Mouse (Mus musculus) liver, embryonic 11.5 days (tissue): Measurements from ENCODE around the gene Fam217a. TPM values are rescaled to one million over a fixed set of nuclear protein-coding genes. Genes with fewer than 3 reads are reported as not detected.
A peak's percentile ranks its signal among the peaks of the same experiment; 100 is the strongest.
"Not testable (repeated sequence)": the region's sequence is repeated elsewhere in the genome, so short reads cannot be mapped to it uniquely, and the experiment has no call there.

Source experiments
- ATAC-seq: fragments of 200-750 bp; cut with Nextera tagmentation; replicated peaks from 2 replicates; pipeline ENCODE4 v1.8.0; 2017; ENCODE audit warnings: moderate number of reproducible peaks, mild to moderate bottlenecking, moderate TSS enrichment, moderate library complexity; ENCODE audit not compliant: low FRiP score
- DNase-seq: peaks from one replicate; pipeline ENCODE4 v3.0.0-alpha.2; 2017; ENCODE audit warnings: low spot score
- H3K27ac ChIP-seq: fragments of 300-500 bp; sonication (generic); 2 replicates; pipeline ENCODE4 v1.5.1; 2014; ENCODE audit warnings: mild to moderate bottlenecking, low read depth, low read length, control low read depth
- H3K27me3 ChIP-seq: fragments of 300-500 bp; sonication (generic); replicated peaks from 2 replicates; pipeline ENCODE4 v1.6.1; 2014; ENCODE audit warnings: low read length, mixed read lengths; ENCODE audit not compliant: control insufficient read depth, insufficient read depth
- H3K36me3 ChIP-seq: fragments of 300-500 bp; sonication (generic); 2 replicates; pipeline ENCODE4 v1.6.1; 2014; ENCODE audit warnings: mild to moderate bottlenecking, low read length, moderate library complexity, mixed read lengths; ENCODE audit not compliant: control insufficient read depth, insufficient read depth
- H3K4me1 ChIP-seq: fragments of 300-500 bp; sonication (generic); replicated peaks from 2 replicates; pipeline ENCODE4 v1.6.1; 2014; ENCODE audit warnings: low read length, mixed read lengths; ENCODE audit not compliant: control insufficient read depth, insufficient read depth
- H3K4me2 ChIP-seq: fragments of 300-500 bp; sonication (generic); 2 replicates; pipeline ENCODE4 v1.6.1; 2014; ENCODE audit warnings: mild to moderate bottlenecking, control low read depth, moderate library complexity
- H3K4me3 ChIP-seq: fragments of 300-500 bp; sonication (generic); 2 replicates; pipeline ENCODE4 v1.5.1; 2014; ENCODE audit warnings: low read depth, low read length, control low read depth
- H3K9ac ChIP-seq: fragments of 300-500 bp; sonication (generic); 2 replicates; pipeline ENCODE4 v1.6.1; 2014; ENCODE audit warnings: low read depth, low read length, control low read depth
- H3K9me3 ChIP-seq: fragments of 300-500 bp; sonication (generic); 2 replicates; pipeline ENCODE4 v1.6.1; 2016; ENCODE audit warnings: low read length, inconsistent platforms, mixed read lengths; ENCODE audit not compliant: control insufficient read depth
- WGBS: fragments of 180-500 bp; shearing (Covaris S2); extraction: QIAGEN DNeasy Blood & Tissue Kit; methylation state at CpG from one replicate; pipeline ENCODE4 v1.1.7; 2014; 5-methylcytosine and 5-hydroxymethylcytosine counted together
- polyA plus RNA-seq: library from polyadenylated mRNA; unstranded; fragments of >200 nt; fragmentation: Nextera tagmentation; extraction: Ambion mirVana; gene quantifications from 2 replicates; pipeline ENCODE4 v1.2.1, GENCODE M21; 2014

Gene Fam217a
- polyA plus RNA-seq, 1 experiment from 2014 or later, result 1.1 TPM

DNA sequence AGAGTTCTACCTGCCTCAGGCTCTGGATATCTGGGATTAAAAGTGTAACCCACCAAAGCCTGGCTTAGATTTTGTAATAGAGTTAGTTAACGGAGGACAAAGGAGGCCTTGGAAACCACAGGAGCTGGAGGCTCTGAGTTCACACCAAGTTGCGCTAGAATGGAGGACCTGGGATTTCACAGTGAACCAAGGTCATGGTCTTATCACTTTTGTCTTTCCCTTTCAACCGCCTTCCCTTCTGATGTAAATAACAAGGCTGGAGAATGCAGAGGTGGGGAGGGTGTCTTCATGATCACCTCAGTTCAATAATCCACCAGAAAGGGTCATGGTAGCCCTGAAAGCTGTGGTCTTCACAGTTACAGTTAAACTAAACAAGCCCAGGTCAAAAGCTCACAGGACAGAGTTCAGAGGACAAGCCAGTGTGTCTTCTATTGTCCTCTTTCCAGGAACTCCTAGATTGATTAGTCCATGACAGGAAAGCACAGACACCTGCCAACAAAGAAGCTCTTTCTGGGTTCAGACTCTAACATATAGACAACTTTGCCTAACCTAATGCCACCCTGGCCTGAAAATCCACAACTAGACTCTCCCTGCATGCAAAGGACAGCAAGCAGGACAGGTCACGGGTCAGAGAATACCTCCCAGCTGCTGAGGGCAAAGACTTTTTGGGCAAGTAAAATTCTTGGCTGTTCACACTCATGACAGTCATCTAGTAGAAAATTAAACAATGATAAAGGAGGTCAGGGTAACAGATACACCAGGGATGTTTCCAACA lies 37.1 kb upstream of the Fam217a start:
- 68% methylated on average over 4 of the region's 4 CpGs for WGBS
- DNase-seq, result peak; percentile 18
- no peak for ATAC-seq

DNA sequence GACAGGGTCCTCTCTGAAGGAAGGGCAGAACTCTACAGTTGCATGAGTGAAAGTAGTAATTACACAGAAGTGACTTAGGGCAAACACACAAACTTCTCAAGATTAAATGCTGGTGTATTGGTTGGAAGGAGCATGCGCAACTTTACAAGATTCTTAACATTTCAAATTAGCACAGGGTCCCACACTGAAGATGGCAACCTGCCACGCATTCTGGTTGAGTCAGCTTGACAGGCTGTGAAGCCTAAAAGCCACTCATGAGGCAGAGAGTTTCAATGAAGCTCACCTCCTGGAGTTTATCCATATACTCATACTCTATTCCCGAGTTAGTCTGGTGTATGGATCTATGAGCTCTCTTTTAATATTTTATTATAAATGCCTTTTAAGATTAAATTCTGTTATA lies 34.0 kb upstream of the Fam217a start:
- not testable (repeated sequence) for H3K27me3 ChIP-seq, H3K9me3 ChIP-seq, H3K4me2 ChIP-seq, H3K36me3 ChIP-seq, H3K27ac ChIP-seq, DNase-seq, H3K9ac ChIP-seq, H3K4me1 ChIP-seq, ATAC-seq, H3K4me3 ChIP-seq
- 81% methylated on average over 3 of the region's 3 CpGs for WGBS

More for the DNA sequence above, 37.1 kb upstream of the Fam217a start:
- peaks cover 3% of the 10 kb centered on the region for H3K4me1 ChIP-seq
- H3K27me3 ChIP-seq, result peaks cover 22% of the 10 kb centered on the region
- no peak overlapping the region for H3K4me3 ChIP-seq
- H3K9ac ChIP-seq, result no peak overlapping the region
- H3K27ac ChIP-seq, result no peak overlapping the region
- no peaks in the 10 kb centered on the region for H3K36me3 ChIP-seq
- no peaks in the 10 kb centered on the region for H3K9me3 ChIP-seq
- H3K4me2 ChIP-seq, result no peak overlapping the region

DNA sequence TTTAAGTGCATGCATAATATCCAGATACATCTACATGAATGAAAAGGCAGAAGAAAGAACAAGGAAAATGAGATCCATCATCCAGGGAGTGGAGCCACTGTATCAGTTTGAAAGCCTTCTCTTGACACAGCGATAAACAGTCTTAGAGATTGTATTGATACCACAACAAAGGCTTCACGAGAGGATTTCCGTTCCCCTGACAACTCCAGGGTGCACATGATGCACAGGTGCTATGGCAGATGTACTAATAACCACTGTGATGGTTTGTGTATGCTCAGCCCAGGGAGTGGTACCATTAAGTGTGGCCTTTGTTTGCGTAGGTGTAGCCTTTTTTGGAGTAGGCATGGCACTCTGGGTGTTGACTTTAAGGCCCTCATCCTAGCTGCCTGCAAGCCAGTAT lies 32.8 kb upstream of the Fam217a start:
- Histone ChIP-seq H3K27ac (no peak overlapping the region), H3K4me3 (no peak overlapping the region), H3K9ac (no peak overlapping the region), H3K9me3 (no peaks in the 10 kb centered on the region), H3K4me2 (no peak overlapping the region), H3K27me3 (no peaks in the 10 kb centered on the region), H3K4me1 (no peaks in the 10 kb centered on the region), H3K36me3 (no peaks in the 10 kb centered on the region)
- DNase-seq (peak; percentile 9), ATAC-seq (no peak)
- 76% methylated on average over 4 of the region's 4 CpGs for WGBS

DNA sequence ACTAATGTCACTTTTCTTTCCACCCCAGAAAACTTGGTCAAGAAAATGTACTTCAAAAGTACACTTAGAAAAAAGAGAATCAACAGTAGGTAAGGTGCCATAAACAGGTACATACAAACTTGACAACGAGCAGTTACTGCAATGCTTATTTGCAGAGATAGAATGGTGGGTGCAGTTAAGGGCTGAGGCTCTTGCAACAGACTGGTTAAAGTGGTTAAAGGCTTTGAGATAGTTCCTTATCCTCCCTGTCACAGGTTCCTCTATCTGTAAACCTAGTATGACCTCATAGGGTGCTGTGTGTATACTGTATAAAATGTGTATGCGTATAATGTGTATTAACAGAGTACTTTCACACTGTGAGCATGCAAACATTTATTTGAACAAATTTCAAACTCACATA lies 27.3 kb upstream of the Fam217a start:
- H3K27ac ChIP-seq, H3K9ac ChIP-seq, H3K9me3 ChIP-seq, H3K27me3 ChIP-seq, H3K4me1 ChIP-seq, H3K36me3 ChIP-seq, H3K4me2 ChIP-seq, H3K4me3 ChIP-seq, DNase-seq: not testable (repeated sequence)
- ATAC-seq, result peak; percentile 74
- 46% methylated on average over 2 of the region's 2 CpGs for WGBS

DNA sequence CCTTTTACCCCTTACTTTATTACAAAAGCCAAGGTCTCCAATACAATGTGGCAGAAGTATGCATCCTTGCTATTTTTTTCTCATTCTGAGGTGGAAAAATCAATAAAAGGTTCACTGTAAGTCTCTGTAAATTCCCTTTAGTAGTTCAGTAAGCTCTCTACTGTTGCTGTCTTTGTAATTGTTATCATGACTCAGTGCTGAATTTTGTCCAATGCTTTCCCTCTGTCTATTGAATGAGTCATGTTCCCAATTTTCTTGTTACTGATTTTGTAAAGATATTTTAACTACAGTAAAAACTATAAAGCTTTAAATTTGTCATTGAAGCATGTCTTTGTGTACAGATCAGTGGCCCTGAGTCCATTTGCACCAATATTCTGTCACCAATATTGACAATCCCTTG lies 18.3 kb upstream of the Fam217a start:
- no peaks in the 10 kb centered on the region for H3K27me3 ChIP-seq
- H3K4me3 ChIP-seq, result no peak overlapping the region
- no peaks in the 10 kb centered on the region for H3K9me3 ChIP-seq
- no peak overlapping the region for H3K27ac ChIP-seq
- no peaks in the 10 kb centered on the region for H3K36me3 ChIP-seq
- H3K9ac ChIP-seq, result no peak overlapping the region
- DNase-seq (no peak), ATAC-seq (no peak)
- H3K4me1 ChIP-seq, result no peaks in the 10 kb centered on the region
- H3K4me2 ChIP-seq, result no peak overlapping the region

DNA sequence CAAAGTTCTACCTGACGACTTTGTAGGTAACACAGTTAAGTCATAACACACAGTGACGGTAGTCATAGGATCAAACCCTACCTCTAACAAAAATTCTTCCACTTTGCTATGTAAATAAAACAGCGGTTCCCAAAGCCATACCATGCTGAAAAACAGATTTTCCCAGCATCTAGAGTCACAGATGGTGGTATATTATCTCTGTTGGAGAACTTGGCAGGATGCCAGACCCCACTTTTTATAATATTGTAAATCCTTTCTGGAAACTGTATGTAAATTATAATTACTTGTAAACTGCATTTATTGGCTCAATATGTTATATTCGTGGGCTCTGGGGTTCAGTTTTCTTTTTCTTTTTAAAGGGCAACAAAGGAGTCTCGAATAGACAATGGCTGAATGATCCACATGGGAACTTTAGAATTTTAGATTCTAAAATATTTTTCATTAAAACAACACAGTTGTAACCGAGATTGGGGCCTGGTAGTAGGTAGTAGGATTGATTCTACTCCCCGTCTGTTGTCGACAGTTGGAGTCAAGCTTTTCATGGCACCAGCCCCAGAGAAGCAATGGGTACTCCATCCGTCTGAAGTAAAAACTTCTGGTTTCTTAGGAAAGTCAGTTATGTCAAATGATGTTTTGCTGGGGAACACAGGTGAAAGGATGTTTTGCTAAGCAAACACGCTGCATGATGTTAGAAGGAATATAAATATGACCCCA lies 11.0 kb upstream of the Fam217a start:
- H3K9ac ChIP-seq, result no peak overlapping the region
- H3K9me3 ChIP-seq, result no peaks in the 10 kb centered on the region
- no peak overlapping the region for H3K4me3 ChIP-seq
- ATAC-seq, result no peak
- DNase-seq, result no peak
- WGBS, result 73% methylated on average over 10 of the region's 10 CpGs
- no peaks in the 10 kb centered on the region for H3K27me3 ChIP-seq
- no peak overlapping the region for H3K4me2 ChIP-seq
- H3K4me1 ChIP-seq, result no peaks in the 10 kb centered on the region
- H3K36me3 ChIP-seq, result no peaks in the 10 kb centered on the region
- H3K27ac ChIP-seq, result no peak overlapping the region

DNA sequence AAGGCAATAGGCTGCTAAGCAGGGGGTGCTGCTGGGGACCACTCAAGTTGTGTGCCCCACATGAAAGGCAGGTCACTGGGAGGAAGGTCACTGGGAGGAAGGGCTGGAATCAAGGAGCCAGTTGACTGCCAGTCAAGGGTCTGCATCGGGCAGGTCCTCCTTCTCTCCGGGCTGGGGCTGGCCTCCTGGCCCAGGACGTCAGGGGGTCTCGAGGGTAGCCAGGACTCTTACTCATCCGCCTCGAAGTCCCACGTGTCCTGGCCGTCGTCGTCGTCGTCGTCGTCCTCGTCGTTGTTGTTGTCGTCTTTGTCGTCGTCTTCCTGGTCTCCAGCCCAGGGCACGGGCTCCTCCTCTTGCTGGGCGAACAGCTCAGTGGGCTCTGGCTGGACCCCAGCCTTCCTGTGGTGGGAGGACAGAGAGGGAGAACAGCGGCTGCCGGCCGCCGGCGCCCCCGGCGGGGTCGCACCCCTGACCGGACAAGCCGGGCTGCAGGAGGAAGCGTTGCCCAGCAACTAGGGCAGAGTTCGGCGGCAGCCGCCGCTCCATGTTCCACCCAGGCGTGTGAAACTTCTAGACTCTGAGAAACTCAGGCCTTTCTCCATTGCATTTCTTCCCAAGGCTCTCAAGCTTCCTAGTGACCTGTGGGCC lies 7.5 kb downstream of the Fam217a start:
- WGBS, result 31% methylated on average over 36 of the region's 37 CpGs
- H3K9ac ChIP-seq, result peak overlapping the region; percentile 40; the same call in 1 of the 2 replicates
- no peak for ATAC-seq

DNA sequence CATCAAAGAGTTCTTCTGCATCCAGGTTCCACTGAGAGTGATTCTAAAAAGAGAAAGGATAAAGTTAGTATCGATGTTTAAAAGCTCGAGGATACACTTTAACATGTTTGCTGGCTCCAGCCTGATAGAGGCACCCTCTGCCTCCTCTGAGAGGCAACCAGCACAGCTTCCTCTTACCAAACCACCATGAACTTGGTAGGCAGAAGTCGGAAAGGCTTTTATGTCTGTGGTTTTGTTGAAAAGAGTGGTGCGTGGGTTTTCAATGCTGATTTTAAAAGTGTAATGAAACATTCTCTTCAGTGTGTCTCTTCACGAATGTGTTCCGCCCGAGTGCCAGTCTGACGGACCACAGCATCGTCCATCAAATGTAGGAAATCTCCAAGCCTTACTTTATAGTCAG lies 9.5 kb downstream of the Fam217a start:
- H3K4me2 ChIP-seq, result no peak overlapping the region
- no peak overlapping the region for H3K9ac ChIP-seq
- H3K9me3 ChIP-seq, result no peaks in the 10 kb centered on the region
- no peak overlapping the region for H3K27ac ChIP-seq
- ATAC-seq (no peak), DNase-seq (no peak)
- 66% methylated on average over 9 of the region's 9 CpGs for WGBS
- H3K36me3 ChIP-seq, result no peaks in the 10 kb centered on the region
- no peaks in the 10 kb centered on the region for H3K27me3 ChIP-seq
- H3K4me3 ChIP-seq, result no peak overlapping the region
- H3K4me1 ChIP-seq, result no peaks in the 10 kb centered on the region; the same call in 1 of the 2 replicates

More for the DNA sequence above, 7.5 kb downstream of the Fam217a start:
- H3K36me3 ChIP-seq, result no peaks in the 10 kb centered on the region
- peak; percentile 41 for DNase-seq
- H3K4me2 ChIP-seq, result peak overlapping the region; percentile 64
- H3K27ac ChIP-seq, result no peak overlapping the region
- no peaks in the 10 kb centered on the region for H3K9me3 ChIP-seq
- H3K4me3 ChIP-seq, result peak overlapping the region; percentile 27
- no peaks in the 10 kb centered on the region for H3K27me3 ChIP-seq
- no peaks in the 10 kb centered on the region; the same call in 1 of the 2 replicates for H3K4me1 ChIP-seq
